Mouse (Mus musculus) liver, postnatal 0 days (tissue): Measurements from ENCODE around the gene Furin.

Source experiments
- CTCF ChIP-seq: sonication (generic); IDR thresholded peaks from 2 replicates; pipeline ENCODE4 v1.5.1; 2016; ENCODE audit warnings: antibody characterized with exemption, low read depth
- EP300 ChIP-seq: IDR thresholded peaks from 2 replicates; pipeline ENCODE4 v1.6.1; 2016; ENCODE audit warnings: antibody characterized with exemption, low read depth, mild to moderate bottlenecking

GRCm38 (mm10) chr7:80407712-80408111 is 2.5 kb upstream of the Furin start:
- TF ChIP-seq CTCF (no peak), EP300 (no peak)
